Mouse (Mus musculus): Measurements from ENCODE around the gene Aoc2. TPM values are rescaled to one million over a fixed set of nuclear protein-coding genes. Genes with fewer than 3 reads are reported as not detected.
"Not testable (repeated sequence)": the region's sequence is repeated elsewhere in the genome, so short reads cannot be mapped to it uniquely, and the experiment has no call there.

Aoc2 gene
- polyA plus RNA-seq, 1 experiment from 2014 or later, result 1.0 TPM

- H3K36me3 ChIP-seq, result peaks cover 71% of the 10 kb centered on the region
- H3K4me3 ChIP-seq, result no peak overlapping the region
- no peak overlapping the region for H3K27ac ChIP-seq
- no peak overlapping the region for H3K9ac ChIP-seq
- ATAC-seq (ENCODE audit: insufficient number of reproducible peaks, low FRiP score, low TSS enrichment, low read depth), result no peak
- WGBS, result 11% methylated on average over 4 of the region's 4 CpGs
- H3K27me3 ChIP-seq, result no peaks in the 10 kb centered on the region
- H3K9me3 ChIP-seq, result no peaks in the 10 kb centered on the region
- peaks cover 4% of the 10 kb centered on the region for H3K4me1 ChIP-seq
- H3K4me2 ChIP-seq, result no peak overlapping the region
Measured at GRCm38 (mm10) chr11:101323609-101324008, 1.3 kb upstream of the Aoc2 start.

GRCm38 (mm10) chr11:101325201-101325600 lies 338 bp downstream of the Aoc2 start:
- Histone ChIP-seq H3K36me3 (peaks cover 55% of the 10 kb centered on the region), H3K4me1 (peaks cover 10% of the 10 kb centered on the region)
- H3K27me3 ChIP-seq; H3K27ac ChIP-seq; ATAC-seq (ENCODE audit: insufficient number of reproducible peaks, low FRiP score, low TSS enrichment, low read depth); H3K4me2 ChIP-seq; H3K9me3 ChIP-seq; H3K4me3 ChIP-seq; H3K9ac ChIP-seq: not testable (repeated sequence)
- WGBS, result 90% methylated on average over 11 of the region's 11 CpGs

GRCm38 (mm10) chr11:101326147-101326546 lies 1.3 kb downstream of the Aoc2 start:
- no peak for ATAC-seq (ENCODE audit: insufficient number of reproducible peaks, low FRiP score, low TSS enrichment, low read depth)
- Histone ChIP-seq H3K36me3 (peaks cover 46% of the 10 kb centered on the region), H3K4me1 (peaks cover 15% of the 10 kb centered on the region), H3K27ac (no peak overlapping the region), H3K27me3 (no peaks in the 10 kb centered on the region), H3K9ac (no peak overlapping the region), H3K9me3 (no peaks in the 10 kb centered on the region), H3K4me3 (no peak overlapping the region), H3K4me2 (no peak overlapping the region)
- 85% methylated on average over 11 of the region's 11 CpGs for WGBS

GRCm38 (mm10) chr11:101327311-101327710 lies 2.4 kb downstream of the Aoc2 start:
- no peak overlapping the region for H3K9ac ChIP-seq
- peaks cover 34% of the 10 kb centered on the region for H3K36me3 ChIP-seq
- peaks cover 15% of the 10 kb centered on the region for H3K4me1 ChIP-seq
- no peak for ATAC-seq (ENCODE audit: insufficient number of reproducible peaks, low FRiP score, low TSS enrichment, low read depth)
- H3K27me3 ChIP-seq, result no peaks in the 10 kb centered on the region
- WGBS, result 49% methylated on average over 3 of the region's 3 CpGs
- no peak overlapping the region for H3K4me2 ChIP-seq
- H3K27ac ChIP-seq, result no peak overlapping the region
- H3K9me3 ChIP-seq, result no peaks in the 10 kb centered on the region
- no peak overlapping the region for H3K4me3 ChIP-seq

- H3K36me3 ChIP-seq, result peaks cover 18% of the 10 kb centered on the region
- H3K4me2 ChIP-seq, result no peak overlapping the region
- no peak overlapping the region for H3K4me3 ChIP-seq
- H3K9me3 ChIP-seq, result no peaks in the 10 kb centered on the region
- 73% methylated on average over 6 of the region's 6 CpGs for WGBS
- peaks cover 15% of the 10 kb centered on the region for H3K4me1 ChIP-seq
- no peak for ATAC-seq (ENCODE audit: insufficient number of reproducible peaks, low FRiP score, low TSS enrichment, low read depth)
- 0 out of 2 replicates have a peak overlapping the region, but pooled peaks have one; percentile 11 for H3K27ac ChIP-seq
- no peak overlapping the region for H3K9ac ChIP-seq
- no peaks in the 10 kb centered on the region for H3K27me3 ChIP-seq
Measured at GRCm38 (mm10) chr11:101328941-101329635, 4.2 kb downstream of the Aoc2 start.

GRCm38 (mm10) chr11:101330371-101330924 lies 5.6 kb downstream of the Aoc2 start, which contains the start of gene Aoc3:
TSS of gene Aoc3 (plus strand) at chr11:101330605.
- Histone ChIP-seq H3K4me2 (no peak within 1 kb of the TSS), H3K4me1 (peaks cover 15% of the 10 kb centered on the region), H3K9ac (no peak within 1 kb of the TSS), H3K36me3 (peaks cover 5% of the 10 kb centered on the region), H3K9me3 (no peaks in the 10 kb centered on the region), H3K27me3 (no peaks in the 10 kb centered on the region), H3K27ac (peak within 1 kb of the TSS; percentile 59), H3K4me3 (no peak within 1 kb of the TSS)
- peak; percentile 46 for ATAC-seq (ENCODE audit: insufficient number of reproducible peaks, low FRiP score, low TSS enrichment, low read depth)
- 62% methylated on average over 7 of the region's 7 CpGs for WGBS

- ATAC-seq (ENCODE audit: insufficient number of reproducible peaks, low FRiP score, low TSS enrichment, low read depth); H3K4me2 ChIP-seq; H3K4me3 ChIP-seq; H3K9me3 ChIP-seq; H3K36me3 ChIP-seq; H3K9ac ChIP-seq; H3K27me3 ChIP-seq: not testable (repeated sequence)
- Histone ChIP-seq H3K27ac (0 out of 2 replicates have a peak overlapping the region, but pooled peaks have one; percentile 43), H3K4me1 (peaks cover 15% of the 10 kb centered on the region)
- 82% methylated on average over 6 of the region's 6 CpGs for WGBS
Measured at GRCm38 (mm10) chr11:101330961-101331360, 6.1 kb downstream of the Aoc2 start.

- H3K4me2 ChIP-seq, result no peak overlapping the region
- peaks cover 19% of the 10 kb centered on the region for H3K4me1 ChIP-seq
- no peak overlapping the region for H3K4me3 ChIP-seq
- H3K27me3 ChIP-seq, result no peaks in the 10 kb centered on the region
- WGBS, result 71% methylated on average over 3 of the region's 3 CpGs
- ATAC-seq (ENCODE audit: insufficient number of reproducible peaks, low FRiP score, low TSS enrichment, low read depth), result no peak
- no peak overlapping the region for H3K9ac ChIP-seq
- H3K9me3 ChIP-seq, result no peaks in the 10 kb centered on the region
- H3K27ac ChIP-seq, result no peak overlapping the region
- no peaks in the 10 kb centered on the region for H3K36me3 ChIP-seq
Measured at GRCm38 (mm10) chr11:101332537-101332936, 7.7 kb downstream of the Aoc2 start.

GRCm38 (mm10) chr11:101334023-101334422 lies 9.2 kb downstream of the Aoc2 start:
- no peaks in the 10 kb centered on the region for H3K27me3 ChIP-seq
- WGBS, result 31% methylated on average over 10 of the region's 10 CpGs

GRCm38 (mm10) chr11:101334516-101334915 lies 9.7 kb downstream of the Aoc2 start:
- WGBS, result 16% methylated on average over 6 of the region's 6 CpGs
- Histone ChIP-seq H3K36me3 (no peaks in the 10 kb centered on the region), H3K4me2 (no peak overlapping the region), H3K9me3 (no peaks in the 10 kb centered on the region), H3K4me1 (peaks cover 21% of the 10 kb centered on the region), H3K27me3 (no peaks in the 10 kb centered on the region), H3K4me3 (no peak overlapping the region), H3K9ac (no peak overlapping the region), H3K27ac (no peak overlapping the region)
- no peak for ATAC-seq (ENCODE audit: insufficient number of reproducible peaks, low FRiP score, low TSS enrichment, low read depth)

More at GRCm38 (mm10) chr11:101334023-101334422, 9.2 kb downstream of the Aoc2 start:
- Histone ChIP-seq H3K4me1 (peaks cover 23% of the 10 kb centered on the region), H3K4me3 (no peak overlapping the region), H3K9me3 (no peaks in the 10 kb centered on the region), H3K9ac (no peak overlapping the region), H3K36me3 (no peaks in the 10 kb centered on the region), H3K4me2 (no peak overlapping the region), H3K27ac (no peak overlapping the region)
- no peak for ATAC-seq (ENCODE audit: insufficient number of reproducible peaks, low FRiP score, low TSS enrichment, low read depth)

GRCm38 (mm10) chr11:101335685-101336084 lies 10.8 kb downstream of the Aoc2 start:
- Histone ChIP-seq H3K27me3 (no peaks in the 10 kb centered on the region), H3K9ac (no peak overlapping the region), H3K4me2 (no peak overlapping the region), H3K4me3 (no peak overlapping the region), H3K4me1 (peaks cover 18% of the 10 kb centered on the region), H3K36me3 (no peaks in the 10 kb centered on the region), H3K27ac (no peak overlapping the region), H3K9me3 (no peaks in the 10 kb centered on the region)
- 88% methylated on average over 9 of the region's 9 CpGs for WGBS
- no peak for ATAC-seq (ENCODE audit: insufficient number of reproducible peaks, low FRiP score, low TSS enrichment, low read depth)

GRCm38 (mm10) chr11:101338123-101338760 lies 13.4 kb downstream of the Aoc2 start:
- H3K4me2 ChIP-seq, result peak overlapping the region; percentile 45
- no peaks in the 10 kb centered on the region for H3K9me3 ChIP-seq
- H3K36me3 ChIP-seq, result no peaks in the 10 kb centered on the region
- no peak overlapping the region for H3K9ac ChIP-seq
- H3K27me3 ChIP-seq, result no peaks in the 10 kb centered on the region
- 0 out of 2 replicates have a peak overlapping the region, but pooled peaks have one; percentile 50 for H3K27ac ChIP-seq
- under 1% methylated on average over 9 of the region's 9 CpGs for WGBS
- H3K4me1 ChIP-seq, result peaks cover 16% of the 10 kb centered on the region
- peak; percentile 73; the same call in 1 of the 2 replicates for ATAC-seq (ENCODE audit: insufficient number of reproducible peaks, low FRiP score, low TSS enrichment, low read depth)
- peak overlapping the region; percentile 25 for H3K4me3 ChIP-seq
